Mouse (Mus musculus) liver, embryonic 15.5 days (tissue): ENCODE measurements around the gene Rtn4ip1. TPM values are rescaled to one million over a fixed set of nuclear protein-coding genes. Genes with fewer than 3 reads are reported as not detected.
"Not testable (repeated sequence)": the region's sequence is repeated elsewhere in the genome, so short reads cannot be mapped to it uniquely, and the experiment has no call there.

Experiments
- ATAC-seq: fragments of 200-750 bp; cut with Nextera tagmentation; 2 replicates; pipeline ENCODE4 v1.8.0; 2017; ENCODE audit warnings: moderate number of reproducible peaks, mild to moderate bottlenecking, moderate library complexity; ENCODE audit not compliant: insufficient read depth
- H3K27ac ChIP-seq: fragments of 300-500 bp; sonication (generic); replicated peaks from 2 replicates; pipeline ENCODE4 v1.5.1; 2015; ENCODE audit warnings: mild to moderate bottlenecking, inconsistent platforms
- H3K27me3 ChIP-seq: fragments of 300-500 bp; sonication (generic); 2 replicates; pipeline ENCODE4 v1.6.1; 2015; ENCODE audit warnings: mild to moderate bottlenecking, inconsistent platforms
- H3K36me3 ChIP-seq: fragments of 300-500 bp; sonication (generic); replicated peaks from 2 replicates; pipeline ENCODE4 v1.6.1; 2015; ENCODE audit warnings: moderate library complexity, mild to moderate bottlenecking, inconsistent platforms
- H3K4me1 ChIP-seq: fragments of 300-500 bp; sonication (generic); replicated peaks from 2 replicates; pipeline ENCODE4 v1.6.1; 2015; ENCODE audit warnings: inconsistent platforms
- H3K4me2 ChIP-seq: fragments of 300-500 bp; sonication (generic); 2 replicates; pipeline ENCODE4 v1.6.1; 2015; ENCODE audit warnings: moderate library complexity, mild to moderate bottlenecking, inconsistent platforms
- H3K4me3 ChIP-seq: fragments of 300-500 bp; sonication (generic); replicated peaks from 2 replicates; pipeline ENCODE4 v1.5.1; 2015; ENCODE audit warnings: mild to moderate bottlenecking, inconsistent platforms
- H3K9ac ChIP-seq: fragments of 300-500 bp; sonication (generic); 2 replicates; pipeline ENCODE4 v1.6.1; 2015; ENCODE audit warnings: moderate library complexity, mild to moderate bottlenecking, inconsistent platforms
- H3K9me3 ChIP-seq: fragments of 300-500 bp; sonication (generic); replicated peaks from 2 replicates; pipeline ENCODE4 v1.6.1; 2016; ENCODE audit warnings: inconsistent platforms
- WGBS: fragments of 180-500 bp; shearing (Covaris S2); methylation state at CpG from one replicate; pipeline ENCODE4 v1.1.7; 2015; ENCODE audit warnings: mixed read lengths; ENCODE audit not compliant: insufficient replicate concordance; 5-methylcytosine and 5-hydroxymethylcytosine counted together
- polyA plus RNA-seq: library from polyadenylated mRNA; unstranded; fragments of >200 nt; fragmentation: Nextera tagmentation; extraction: Ambion mirVana; gene quantifications from 2 replicates; pipeline ENCODE4 v1.2.1, GENCODE M21; 2015

Gene Rtn4ip1
- polyA plus RNA-seq, 1 experiment from 2014 or later: 10.4 TPM

DNA sequence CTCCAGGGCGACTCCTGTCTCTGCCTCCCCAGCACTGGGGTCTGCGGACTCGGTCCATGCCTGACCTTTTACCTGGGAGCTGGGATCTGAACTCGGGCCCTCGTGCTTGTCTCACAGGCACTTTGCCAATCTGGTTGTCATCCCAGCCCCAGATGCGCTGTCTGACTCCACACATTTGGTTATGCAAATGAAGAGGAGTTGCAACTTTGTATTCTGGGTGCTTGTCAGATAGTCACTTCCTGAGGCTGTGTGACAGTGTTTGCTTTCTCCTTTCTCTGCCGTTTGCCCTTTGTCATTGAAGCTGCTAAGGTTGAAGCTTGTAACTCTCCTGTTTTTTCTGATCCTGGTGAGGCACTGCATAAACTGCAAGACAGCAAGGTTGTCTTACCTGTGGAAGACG lies 26.1 kb downstream of the Rtn4ip1 start:
- ATAC-seq: no peak
- peaks cover 9% of the 10 kb centered on the region; the same call in 1 of the 2 replicates for H3K36me3 ChIP-seq

DNA sequence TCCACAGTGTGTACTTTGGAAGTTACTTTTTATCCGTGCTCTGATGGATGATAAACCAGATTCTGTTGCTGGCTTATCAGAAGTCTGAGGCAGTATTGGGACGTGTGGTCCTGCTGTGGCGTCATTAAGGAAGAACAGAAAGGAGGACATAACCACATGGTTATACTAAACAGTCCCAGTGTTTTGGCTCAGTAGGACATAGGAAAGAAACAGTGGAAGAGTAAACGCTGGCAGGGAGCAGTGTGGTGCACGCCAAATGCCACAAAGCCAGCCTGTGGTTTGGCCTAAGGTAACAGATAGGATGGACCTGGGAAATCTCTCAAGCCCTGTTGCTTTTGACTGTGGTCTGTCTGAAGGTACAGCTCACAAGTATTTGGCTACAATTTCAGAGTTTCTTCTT lies 27.0 kb downstream of the Rtn4ip1 start:
- no peak overlapping the region for H3K27ac ChIP-seq
- peaks cover 10% of the 10 kb centered on the region; the same call in 1 of the 2 replicates for H3K36me3 ChIP-seq
- ATAC-seq: no peak
- 62% methylated on average over 5 of the region's 5 CpGs for WGBS
- no peak overlapping the region for H3K4me2 ChIP-seq
- H3K9me3 ChIP-seq: no peaks in the 10 kb centered on the region
- H3K9ac ChIP-seq: no peak overlapping the region
- no peak overlapping the region for H3K4me3 ChIP-seq
- no peaks in the 10 kb centered on the region for H3K27me3 ChIP-seq
- peaks cover 3% of the 10 kb centered on the region; the same call in 1 of the 2 replicates for H3K4me1 ChIP-seq

More for the DNA sequence above, 26.1 kb downstream of the Rtn4ip1 start:
- Histone ChIP-seq H3K9ac (no peak overlapping the region), H3K27ac (no peak overlapping the region), H3K4me1 (peaks cover 3% of the 10 kb centered on the region; the same call in 1 of the 2 replicates), H3K27me3 (no peaks in the 10 kb centered on the region), H3K9me3 (no peaks in the 10 kb centered on the region), H3K4me3 (no peak overlapping the region), H3K4me2 (no peak overlapping the region)
- WGBS: 62% methylated on average over 8 of the region's 8 CpGs

DNA sequence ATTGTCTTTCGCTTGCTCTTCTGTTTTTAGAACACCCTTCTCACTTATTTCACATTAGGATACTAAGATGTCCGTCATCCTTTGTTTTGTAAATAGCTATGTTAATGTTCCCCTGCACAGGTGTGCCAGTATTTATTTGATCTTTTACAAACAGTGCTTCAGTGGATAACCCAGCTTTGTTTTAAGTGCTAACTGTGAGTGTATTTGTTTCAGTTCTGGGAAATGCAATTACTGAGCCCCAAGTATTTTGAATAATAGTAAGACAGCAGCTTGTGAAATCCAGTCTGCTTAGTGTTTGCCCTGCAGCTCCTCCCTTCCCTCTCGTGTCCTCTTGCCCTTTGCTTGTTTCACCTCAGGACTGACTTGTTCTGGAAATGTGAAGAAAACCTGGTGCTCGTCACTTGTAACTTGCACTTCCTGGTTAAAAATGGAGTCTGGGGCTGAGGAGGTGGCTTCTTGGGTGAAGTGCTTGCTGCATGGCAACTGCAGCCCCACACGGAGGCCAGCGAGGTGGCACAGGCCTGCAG lies 37.6 kb downstream of the Rtn4ip1 start:
- no peak for ATAC-seq
- H3K27me3 ChIP-seq: no peaks in the 10 kb centered on the region
- H3K4me2 ChIP-seq: no peak overlapping the region
- WGBS: 78% methylated on average over 6 of the region's 6 CpGs
- H3K9ac ChIP-seq: no peak overlapping the region
- H3K9me3 ChIP-seq: no peaks in the 10 kb centered on the region
- H3K36me3 ChIP-seq: 0 out of 2 replicates have a peak, but pooled peaks cover 9% of the 10 kb centered on the region
- no peaks in the 10 kb centered on the region for H3K4me1 ChIP-seq
- H3K27ac ChIP-seq: no peak overlapping the region
- H3K4me3 ChIP-seq: no peak overlapping the region

DNA sequence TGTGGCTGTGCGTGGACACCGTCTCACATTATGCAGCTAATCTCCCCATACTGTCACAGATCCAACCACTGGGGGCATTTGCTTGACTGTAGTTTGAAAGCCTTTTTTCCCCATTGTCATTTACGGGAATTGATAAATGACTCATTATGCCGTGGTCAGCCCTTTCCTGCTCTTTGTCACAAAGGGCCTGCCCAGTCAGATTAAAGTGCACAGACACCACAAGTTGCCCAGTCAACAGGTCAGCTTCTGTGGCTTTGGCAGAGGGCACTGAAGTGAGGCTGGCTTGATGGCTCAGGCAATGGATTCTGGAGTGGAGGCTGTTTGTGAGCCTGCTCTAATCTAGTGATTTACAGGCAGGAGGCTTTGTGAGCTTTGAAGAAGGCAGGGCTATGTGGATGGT lies 42.1 kb downstream of the Rtn4ip1 start:
- Histone ChIP-seq H3K4me3 (no peak overlapping the region), H3K36me3 (0 out of 2 replicates have a peak, but pooled peaks cover 4% of the 10 kb centered on the region), H3K9me3 (no peaks in the 10 kb centered on the region), H3K27me3 (no peaks in the 10 kb centered on the region), H3K9ac (no peak overlapping the region), H3K4me1 (no peaks in the 10 kb centered on the region), H3K27ac (no peak overlapping the region), H3K4me2 (no peak overlapping the region)
- whole genome bisulfite sequencing: 46% methylated on average over 4 of the region's 4 CpGs
- ATAC-seq: no peak

DNA sequence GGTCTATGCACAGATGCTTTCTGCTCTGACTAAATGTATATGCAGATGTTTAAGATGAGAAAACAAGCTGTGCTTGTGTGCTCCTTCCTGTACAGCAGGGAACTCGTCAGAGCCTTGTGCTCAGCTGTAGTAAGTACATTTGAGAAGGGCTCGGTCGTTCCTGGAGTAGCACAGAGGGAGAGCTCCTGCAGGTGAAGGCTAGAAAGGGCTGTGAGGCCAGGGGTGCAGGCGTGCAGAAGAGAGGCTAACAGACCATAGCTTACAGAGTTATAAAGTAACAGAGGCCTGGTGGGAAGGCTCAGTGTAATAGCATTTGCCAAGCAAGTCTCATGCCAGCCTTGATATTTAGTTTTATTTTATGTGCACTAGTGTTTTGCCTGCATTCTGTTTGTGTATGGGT lies 43.8 kb downstream of the Rtn4ip1 start:
- H3K27me3 ChIP-seq: no peaks in the 10 kb centered on the region
- no peak overlapping the region for H3K4me2 ChIP-seq
- no peak overlapping the region for H3K4me3 ChIP-seq
- no peak for ATAC-seq
- H3K9me3 ChIP-seq: no peaks in the 10 kb centered on the region
- no peak overlapping the region for H3K27ac ChIP-seq
- no peak overlapping the region for H3K9ac ChIP-seq
- H3K36me3 ChIP-seq: 0 out of 2 replicates have a peak, but pooled peaks cover 4% of the 10 kb centered on the region
- WGBS: 66% methylated on average over 4 of the region's 4 CpGs
- H3K4me1 ChIP-seq: no peaks in the 10 kb centered on the region

DNA sequence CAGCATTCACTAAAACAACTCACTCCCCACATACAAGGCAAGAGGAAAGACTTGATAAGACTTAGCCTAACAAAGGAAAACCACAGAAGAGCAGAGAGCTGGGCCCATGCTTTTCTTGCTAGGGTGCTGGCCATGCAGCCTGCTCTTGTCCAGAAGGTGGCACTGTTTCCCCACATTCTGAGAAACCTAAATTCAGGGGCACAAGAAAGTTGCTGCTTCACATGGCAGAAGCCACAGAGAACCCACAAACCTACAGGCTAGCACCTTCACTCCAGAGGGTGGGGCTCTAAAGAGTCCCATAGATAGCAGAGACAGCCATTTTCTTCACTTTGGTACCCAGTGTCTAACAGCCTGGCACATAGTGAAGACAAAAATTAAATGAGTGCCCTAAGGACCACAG lies 52.3 kb downstream of the Rtn4ip1 start:
- H3K9ac ChIP-seq: no peak overlapping the region
- no peaks in the 10 kb centered on the region for H3K27me3 ChIP-seq
- H3K4me3 ChIP-seq: no peak overlapping the region
- no peak overlapping the region for H3K27ac ChIP-seq
- no peak for ATAC-seq
- no peaks in the 10 kb centered on the region for H3K36me3 ChIP-seq
- H3K4me2 ChIP-seq: no peak overlapping the region
- H3K4me1 ChIP-seq: no peaks in the 10 kb centered on the region
- H3K9me3 ChIP-seq: no peaks in the 10 kb centered on the region

DNA sequence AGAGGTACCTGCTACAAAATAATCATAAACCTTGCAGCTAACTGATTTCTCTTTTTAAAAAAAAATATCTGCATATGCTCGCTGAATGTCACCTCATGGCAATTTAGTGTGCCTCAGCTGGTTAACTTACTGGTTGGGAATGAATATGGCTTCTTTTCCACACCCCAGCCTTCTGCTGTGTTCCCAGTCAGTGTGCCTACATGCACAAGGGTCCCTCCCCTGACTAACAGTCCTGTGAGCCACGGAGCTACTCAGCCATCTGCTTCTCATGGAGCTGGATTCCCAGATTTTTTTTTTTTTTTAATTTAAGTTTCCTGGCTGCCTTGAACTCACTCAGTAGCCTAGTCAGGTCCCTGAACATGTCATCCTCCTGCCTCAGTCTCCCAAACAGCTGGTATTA lies 63.3 kb downstream of the Rtn4ip1 start:
- Histone ChIP-seq H3K27me3 (no peaks in the 10 kb centered on the region), H3K27ac (no peak overlapping the region), H3K36me3 (no peaks in the 10 kb centered on the region), H3K4me1 (no peaks in the 10 kb centered on the region), H3K9ac (no peak overlapping the region), H3K4me3 (no peak overlapping the region), H3K9me3 (no peaks in the 10 kb centered on the region), H3K4me2 (no peak overlapping the region)
- 53% methylated on average over 2 of the region's 2 CpGs for WGBS
- ATAC-seq: no peak

DNA sequence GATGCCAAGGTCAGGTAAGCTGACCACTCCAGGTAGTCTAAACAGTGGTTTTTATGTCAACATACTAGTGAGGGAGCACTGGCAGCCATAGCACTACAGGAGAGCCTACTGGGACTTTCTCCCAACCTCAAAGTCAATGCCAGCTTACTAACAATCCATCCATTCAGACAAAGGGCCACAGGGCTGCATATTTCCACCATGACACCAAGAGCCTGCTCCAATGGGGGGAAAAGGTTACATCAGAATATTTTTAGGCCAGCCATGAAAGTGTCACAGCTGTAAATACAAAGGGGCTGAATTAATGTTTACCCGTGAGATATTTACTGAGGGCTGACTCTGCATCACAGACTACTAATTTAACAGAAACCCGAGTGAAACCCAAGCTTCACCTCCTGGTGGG lies 71.6 kb downstream of the Rtn4ip1 start:
- ATAC-seq: no peak
- Histone ChIP-seq H3K4me2 (no peak overlapping the region), H3K36me3 (no peaks in the 10 kb centered on the region), H3K4me3 (no peak overlapping the region), H3K9me3 (no peaks in the 10 kb centered on the region), H3K27ac (no peak overlapping the region), H3K27me3 (no peaks in the 10 kb centered on the region), H3K4me1 (no peaks in the 10 kb centered on the region), H3K9ac (no peak overlapping the region)
- 55% methylated on average over 2 of the region's 2 CpGs for WGBS

DNA sequence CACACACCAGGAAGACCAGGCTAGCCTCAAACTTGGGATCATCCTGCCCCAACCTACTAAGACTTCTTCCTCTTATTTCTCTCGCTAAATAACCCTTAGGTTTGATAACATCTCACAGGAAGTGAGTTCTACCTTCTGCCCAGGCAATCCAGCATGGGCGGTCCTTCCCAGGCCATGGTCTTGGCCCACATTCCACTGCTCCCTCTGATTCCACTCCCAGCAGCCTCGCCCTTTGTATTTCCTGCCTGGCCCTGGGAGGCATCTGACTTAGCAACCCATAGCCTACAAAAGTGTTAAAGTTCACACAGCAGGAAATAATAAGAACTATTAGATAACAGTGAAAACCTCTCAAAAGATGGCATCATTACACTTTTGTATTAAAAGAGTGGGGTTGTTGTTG lies 75.7 kb downstream of the Rtn4ip1 start:
- ATAC-seq: no peak
- H3K9ac ChIP-seq: no peak overlapping the region

DNA sequence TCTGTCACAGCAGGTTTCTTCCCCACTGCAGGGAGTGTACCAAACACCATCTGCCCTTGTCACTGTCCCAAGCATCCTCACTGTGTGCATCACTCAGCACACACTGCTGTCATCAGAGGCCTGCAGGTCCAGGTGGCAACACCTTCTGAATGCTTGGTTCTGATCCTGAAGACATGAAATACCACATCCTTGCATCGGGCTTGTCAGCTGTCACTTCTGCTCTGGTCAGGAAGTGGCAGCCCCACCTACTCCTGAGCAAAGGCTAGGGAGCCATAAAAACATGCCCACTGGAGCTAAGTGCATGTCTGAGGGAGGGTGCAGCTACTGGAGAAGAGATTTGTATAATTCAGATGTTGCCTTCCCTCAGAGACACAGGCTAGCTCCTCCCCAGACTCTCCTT lies 78.5 kb downstream of the Rtn4ip1 start:
- H3K27ac ChIP-seq: no peak overlapping the region
- no peak for ATAC-seq
- no peak overlapping the region for H3K9ac ChIP-seq
- H3K4me2 ChIP-seq: no peak overlapping the region
- no peak overlapping the region for H3K4me3 ChIP-seq
- no peaks in the 10 kb centered on the region for H3K36me3 ChIP-seq
- H3K27me3 ChIP-seq: no peaks in the 10 kb centered on the region
- WGBS: 10% methylated on average over 1 of the region's 1 CpGs
- no peaks in the 10 kb centered on the region for H3K9me3 ChIP-seq
- no peaks in the 10 kb centered on the region for H3K4me1 ChIP-seq

More for the DNA sequence above, 75.7 kb downstream of the Rtn4ip1 start:
- H3K27me3 ChIP-seq: no peaks in the 10 kb centered on the region
- no peak overlapping the region for H3K27ac ChIP-seq
- H3K4me3 ChIP-seq: no peak overlapping the region
- no peaks in the 10 kb centered on the region for H3K4me1 ChIP-seq
- 21% methylated on average over 3 of the region's 3 CpGs for WGBS
- no peaks in the 10 kb centered on the region for H3K9me3 ChIP-seq
- no peak overlapping the region for H3K4me2 ChIP-seq
- no peaks in the 10 kb centered on the region for H3K36me3 ChIP-seq

DNA sequence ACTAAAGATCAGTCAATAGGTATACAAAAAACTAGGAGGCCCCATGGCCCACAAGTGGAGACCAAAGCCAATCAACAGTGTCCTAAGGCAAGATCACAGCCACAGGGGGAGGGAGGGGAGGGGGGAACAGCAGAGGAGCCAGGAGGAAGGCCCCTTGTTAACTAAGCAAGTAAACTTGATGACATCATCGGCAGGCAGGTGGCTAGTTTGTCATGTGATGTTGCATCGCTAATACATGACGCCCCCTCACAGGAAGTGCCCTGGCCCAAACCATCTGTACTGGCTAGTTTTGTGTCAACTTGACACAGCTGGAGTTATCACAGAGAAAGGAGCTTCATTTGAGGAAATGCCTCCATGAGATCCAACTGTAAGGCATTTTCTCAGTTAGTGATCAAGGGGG lies 79.1 kb downstream of the Rtn4ip1 start:
- not testable (repeated sequence) for ATAC-seq, H3K9ac ChIP-seq, H3K36me3 ChIP-seq, H3K4me1 ChIP-seq, H3K27me3 ChIP-seq, H3K4me2 ChIP-seq, H3K9me3 ChIP-seq, H3K4me3 ChIP-seq, H3K27ac ChIP-seq
- WGBS: 71% methylated on average over 3 of the region's 3 CpGs

DNA sequence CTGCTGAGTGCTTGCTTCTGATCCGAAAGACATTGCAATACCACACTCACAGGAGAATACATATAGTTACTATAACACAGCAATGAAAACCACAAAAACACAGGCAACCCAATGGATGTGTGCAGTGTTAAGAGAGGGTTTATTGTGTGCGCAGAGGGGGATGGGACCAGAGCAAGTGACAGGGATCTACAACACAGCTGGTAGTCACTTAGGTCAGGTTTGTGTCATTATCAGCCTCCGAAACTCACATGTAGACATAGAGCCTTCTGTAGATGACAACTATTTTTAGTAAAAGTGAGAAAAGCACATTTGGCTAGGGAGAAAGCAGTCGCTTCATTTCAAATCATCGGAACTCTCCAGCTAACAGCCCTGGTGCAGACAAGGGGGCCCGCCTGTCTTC lies 80.9 kb downstream of the Rtn4ip1 start:
- no peaks in the 10 kb centered on the region for H3K27me3 ChIP-seq
- H3K9me3 ChIP-seq: no peaks in the 10 kb centered on the region
- H3K4me2 ChIP-seq: no peak overlapping the region
- ATAC-seq: no peak
- no peaks in the 10 kb centered on the region for H3K36me3 ChIP-seq
- WGBS: 76% methylated on average over 6 of the region's 6 CpGs
- H3K9ac ChIP-seq: no peak overlapping the region
- no peaks in the 10 kb centered on the region for H3K4me1 ChIP-seq
- H3K4me3 ChIP-seq: no peak overlapping the region
- H3K27ac ChIP-seq: no peak overlapping the region
